Mouse (Mus musculus): ENCODE data around the gene 1700023F06Rik. TPM values are rescaled to one million over a fixed set of nuclear protein-coding genes. Genes with fewer than 3 reads are reported as not detected.

1700023F06Rik gene
- polyA plus RNA-seq, 2 experiments: 0.57 to 0.88 TPM

DNA sequence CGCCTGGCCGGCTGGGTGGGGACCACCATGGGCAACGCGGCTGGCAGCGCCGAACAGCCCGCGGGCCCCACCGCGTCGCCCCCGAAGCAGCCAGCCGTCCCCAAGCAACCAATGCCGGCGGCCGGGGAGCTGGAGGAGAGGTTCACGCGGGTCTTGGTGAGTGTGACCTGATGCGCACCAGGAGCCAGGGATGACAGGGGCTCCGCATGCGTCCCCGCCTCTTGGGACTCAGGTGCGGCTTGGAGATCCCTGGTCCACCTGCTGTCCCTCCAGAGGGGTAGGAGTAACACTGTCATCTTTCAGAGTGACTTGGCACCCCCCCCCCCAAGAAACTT is 37.1 kb downstream of the 1700023F06Rik start:
- 6% methylated on average over 20 of the region's 23 CpGs for WGBS
- peak overlapping the region; percentile 55 for H3K9ac ChIP-seq (ENCODE audit: low read depth, low read length, severe bottlenecking)

DNA sequence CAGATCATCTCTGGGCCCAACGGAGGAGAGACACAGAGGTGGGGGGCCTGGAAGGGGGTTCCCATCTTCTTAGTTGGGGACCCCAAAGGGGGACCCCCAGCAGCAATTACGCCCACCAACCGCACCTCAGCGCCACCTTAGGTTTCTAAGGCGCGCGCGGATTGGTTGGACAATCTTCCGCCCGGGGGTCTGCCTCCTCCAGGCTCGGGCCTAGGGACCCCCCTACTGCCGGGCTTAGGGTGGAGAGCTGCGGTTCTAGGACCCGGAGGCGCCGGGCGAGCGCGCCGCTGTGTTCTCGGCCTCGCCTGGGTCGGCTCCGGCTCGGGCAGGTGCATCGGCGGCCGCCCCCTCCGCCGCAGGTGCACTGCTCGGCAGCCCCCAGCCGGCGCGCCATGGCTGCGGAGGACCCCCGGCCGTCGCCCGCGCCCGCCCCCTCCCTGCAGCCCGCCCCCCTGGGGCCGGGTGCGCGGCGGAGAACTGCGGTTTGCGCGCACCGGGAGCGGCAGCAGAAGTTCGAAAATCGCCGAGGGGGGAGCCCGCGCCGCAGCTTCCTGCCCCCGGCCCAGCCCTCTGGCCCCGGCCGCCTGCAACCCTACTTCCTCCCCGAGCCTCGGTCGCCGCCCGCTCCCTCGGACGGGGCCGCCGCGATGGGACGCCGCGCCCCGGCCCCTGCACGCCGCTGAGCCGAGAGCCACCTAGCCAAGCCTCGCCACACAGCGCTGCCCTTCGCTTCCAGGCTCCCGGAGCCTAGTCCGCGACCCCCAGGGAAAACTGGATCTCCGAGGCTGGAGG is 37.7 kb downstream of the 1700023F06Rik start, which contains the start of gene Fmnl1:
Gene Fmnl1, plus strand, starts transcription at position 614 of the 792 bp plus-strand sequence.
- no peak for ATAC-seq (ENCODE audit: low FRiP score, low read depth)
- Histone ChIP-seq H3K9me3 (ENCODE audit: control insufficient read depth, low read length) (no peaks in the 10 kb centered on the region), H3K4me3 (replicated peaks; ENCODE audit: low read length) (peak within 1 kb of the TSS; percentile 56), H3K4me2 (replicated peaks; ENCODE audit: low read depth, low read length, severe bottlenecking) (peak within 1 kb of the TSS; percentile 97), H3K9ac (ENCODE audit: low read depth, low read length, severe bottlenecking) (peak within 1 kb of the TSS; percentile 55), H3K4me1 (ENCODE audit: control insufficient read depth, insufficient read depth, low read length) (peaks cover 8% of the 10 kb centered on the region; the same call in 1 of the 2 replicates), H3K36me3 (ENCODE audit: control insufficient read depth, insufficient read depth, low read length) (no peaks in the 10 kb centered on the region), H3K27ac (replicated peaks; ENCODE audit: low read depth, low read length) (no peak within 1 kb of the TSS), H3K27me3 (ENCODE audit: control insufficient read depth, insufficient read depth, low read length) (peaks cover 42% of the 10 kb centered on the region)
- TF ChIP-seq POLR2A (IDR thresholded peaks at IDR 0.05; ENCODE audit: borderline replicate concordance, extremely low read depth, insufficient read depth, insufficient read length): no peak
- WGBS: 1% methylated on average over 75 of the region's 84 CpGs
- no peak for DNase-seq (ENCODE audit: low spot score)

More for the DNA sequence above, 37.1 kb downstream of the 1700023F06Rik start:
- H3K36me3 ChIP-seq (ENCODE audit: control insufficient read depth, insufficient read depth, low read length): no peaks in the 10 kb centered on the region
- no peak for TF ChIP-seq POLR2A (IDR thresholded peaks at IDR 0.05; ENCODE audit: borderline replicate concordance, extremely low read depth, insufficient read depth, insufficient read length)
- peaks cover 42% of the 10 kb centered on the region for H3K27me3 ChIP-seq (ENCODE audit: control insufficient read depth, insufficient read depth, low read length)
- H3K4me2 ChIP-seq (replicated peaks; ENCODE audit: low read depth, low read length, severe bottlenecking): peak overlapping the region; percentile 97
- peaks cover 8% of the 10 kb centered on the region; the same call in 1 of the 2 replicates for H3K4me1 ChIP-seq (ENCODE audit: control insufficient read depth, insufficient read depth, low read length)
- DNase-seq (ENCODE audit: low spot score) (no peak), ATAC-seq (ENCODE audit: low FRiP score, low read depth) (no peak)
- H3K9me3 ChIP-seq (ENCODE audit: control insufficient read depth, low read length): no peaks in the 10 kb centered on the region
- no peak overlapping the region for H3K27ac ChIP-seq (replicated peaks; ENCODE audit: low read depth, low read length)
- peak overlapping the region; percentile 56 for H3K4me3 ChIP-seq (replicated peaks; ENCODE audit: low read length)

DNA sequence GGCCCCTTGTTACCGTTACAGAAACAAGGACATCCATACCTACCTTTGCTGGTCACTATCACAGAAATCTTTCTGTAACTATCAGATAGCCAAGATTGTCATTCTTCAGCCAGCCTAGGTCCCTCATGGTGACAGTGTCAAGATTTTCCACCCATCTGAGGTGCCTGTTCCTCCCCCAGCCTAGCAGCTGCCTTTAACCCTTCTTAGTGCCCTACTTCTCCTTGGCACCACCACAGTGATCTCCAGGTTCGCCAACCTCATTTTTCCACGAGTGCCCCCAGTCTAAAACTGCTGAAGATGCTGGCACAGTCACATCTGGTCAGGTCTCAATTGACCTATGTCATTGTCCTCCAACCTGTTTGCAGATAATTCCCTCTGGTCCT is 38.3 kb downstream of the 1700023F06Rik start:
- TF ChIP-seq POLR2A (IDR thresholded peaks at IDR 0.05; ENCODE audit: borderline replicate concordance, extremely low read depth, insufficient read depth, insufficient read length): no peak
- Histone ChIP-seq H3K9me3 (ENCODE audit: control insufficient read depth, low read length) (no peaks in the 10 kb centered on the region), H3K4me1 (ENCODE audit: control insufficient read depth, insufficient read depth, low read length) (peaks cover 8% of the 10 kb centered on the region; the same call in 1 of the 2 replicates), H3K36me3 (ENCODE audit: control insufficient read depth, insufficient read depth, low read length) (no peaks in the 10 kb centered on the region), H3K27me3 (ENCODE audit: control insufficient read depth, insufficient read depth, low read length) (peaks cover 42% of the 10 kb centered on the region), H3K4me2 (replicated peaks; ENCODE audit: low read depth, low read length, severe bottlenecking) (peak overlapping the region; percentile 97), H3K27ac (replicated peaks; ENCODE audit: low read depth, low read length) (no peak overlapping the region), H3K9ac (ENCODE audit: low read depth, low read length, severe bottlenecking) (no peak overlapping the region), H3K4me3 (replicated peaks; ENCODE audit: low read length) (peak overlapping the region; percentile 56)
- 44% methylated on average over 3 of the region's 3 CpGs for WGBS
- ATAC-seq (ENCODE audit: low FRiP score, low read depth): no peak
- DNase-seq (ENCODE audit: low spot score): no peak

DNA sequence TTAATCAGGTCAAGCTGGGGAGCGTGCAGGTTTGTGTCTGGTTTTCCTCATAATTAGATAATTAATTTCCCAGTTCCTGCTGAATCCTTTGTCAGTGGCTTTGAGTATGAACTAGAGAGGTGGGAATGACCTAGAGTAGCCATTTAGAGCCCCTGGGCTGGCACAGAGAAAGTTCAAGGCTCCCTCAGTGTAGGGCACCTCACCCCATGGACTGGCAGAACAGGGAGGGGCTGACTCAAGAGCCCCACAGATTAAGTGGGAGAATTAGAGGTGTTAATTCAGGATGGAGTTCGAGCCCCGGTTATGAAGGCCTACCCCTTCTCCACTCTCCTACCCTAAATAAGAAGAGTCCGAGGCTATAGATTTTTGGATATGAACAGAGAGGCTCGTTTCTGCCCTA is 38.7 kb downstream of the 1700023F06Rik start:
- H3K36me3 ChIP-seq (ENCODE audit: control insufficient read depth, insufficient read depth, low read length): no peaks in the 10 kb centered on the region
- ATAC-seq (ENCODE audit: low FRiP score, low read depth) (no peak), DNase-seq (ENCODE audit: low spot score) (no peak)
- H3K27ac ChIP-seq (replicated peaks; ENCODE audit: low read depth, low read length): no peak overlapping the region
- peaks cover 42% of the 10 kb centered on the region for H3K27me3 ChIP-seq (ENCODE audit: control insufficient read depth, insufficient read depth, low read length)
- TF ChIP-seq POLR2A (IDR thresholded peaks at IDR 0.05; ENCODE audit: borderline replicate concordance, extremely low read depth, insufficient read depth, insufficient read length): no peak
- peaks cover 5% of the 10 kb centered on the region; the same call in 1 of the 2 replicates for H3K4me1 ChIP-seq (ENCODE audit: control insufficient read depth, insufficient read depth, low read length)
- H3K9me3 ChIP-seq (ENCODE audit: control insufficient read depth, low read length): no peaks in the 10 kb centered on the region
- no peak overlapping the region for H3K9ac ChIP-seq (ENCODE audit: low read depth, low read length, severe bottlenecking)
- H3K4me3 ChIP-seq (replicated peaks; ENCODE audit: low read length): no peak overlapping the region
- WGBS: 83% methylated on average over 5 of the region's 5 CpGs
- H3K4me2 ChIP-seq (replicated peaks; ENCODE audit: low read depth, low read length, severe bottlenecking): no peak overlapping the region

DNA sequence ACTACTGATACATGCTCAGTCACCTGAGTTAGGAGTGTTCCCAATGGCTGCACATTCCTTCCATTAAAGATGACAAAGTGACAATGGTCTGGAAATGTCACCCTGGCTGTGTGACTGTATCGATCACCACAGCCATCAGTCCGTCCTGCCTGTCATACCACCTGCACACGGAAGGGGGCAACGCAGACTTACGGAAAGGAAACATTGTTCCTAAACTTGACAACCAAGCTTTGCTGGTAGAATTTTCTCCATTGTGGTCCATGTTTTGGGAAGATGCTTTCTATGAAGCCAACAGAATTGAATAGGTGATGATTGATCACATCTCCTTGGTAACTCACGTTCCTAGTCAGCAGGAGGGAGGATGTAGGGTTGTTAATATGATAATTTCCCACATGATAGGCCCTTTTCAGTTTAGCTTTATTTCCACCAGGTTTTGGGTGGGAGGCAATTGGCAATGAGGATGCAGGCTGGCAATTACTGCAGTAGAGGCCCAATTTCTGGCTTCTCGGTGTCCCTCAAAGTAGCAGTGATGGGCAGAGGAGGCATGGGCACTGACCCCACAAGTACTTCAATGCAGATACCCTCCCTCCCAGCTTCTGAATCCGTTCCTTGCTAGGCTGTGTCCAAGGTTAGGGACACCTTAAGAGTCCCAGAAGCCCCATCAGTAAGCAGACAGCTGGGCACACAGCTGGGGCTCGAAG is 39.5 kb downstream of the 1700023F06Rik start:
- Histone ChIP-seq H3K4me2 (replicated peaks; ENCODE audit: low read depth, low read length, severe bottlenecking) (no peak overlapping the region), H3K9me3 (ENCODE audit: control insufficient read depth, low read length) (no peaks in the 10 kb centered on the region), H3K36me3 (ENCODE audit: control insufficient read depth, insufficient read depth, low read length) (no peaks in the 10 kb centered on the region), H3K4me1 (ENCODE audit: control insufficient read depth, insufficient read depth, low read length) (peaks cover 5% of the 10 kb centered on the region; the same call in 1 of the 2 replicates), H3K9ac (ENCODE audit: low read depth, low read length, severe bottlenecking) (no peak overlapping the region), H3K4me3 (replicated peaks; ENCODE audit: low read length) (no peak overlapping the region), H3K27ac (replicated peaks; ENCODE audit: low read depth, low read length) (no peak overlapping the region), H3K27me3 (ENCODE audit: control insufficient read depth, insufficient read depth, low read length) (peaks cover 42% of the 10 kb centered on the region)
- peak; percentile 54 for DNase-seq (ENCODE audit: low spot score)
- ATAC-seq (ENCODE audit: low FRiP score, low read depth): no peak
- TF ChIP-seq POLR2A (IDR thresholded peaks at IDR 0.05; ENCODE audit: borderline replicate concordance, extremely low read depth, insufficient read depth, insufficient read length): no peak
- WGBS: 27% methylated on average over 9 of the region's 9 CpGs

All from limb, embryonic 14.5 days (tissue).